Mouse (Mus musculus): ENCODE data around the gene Rcor1. TPM values are rescaled to one million over a fixed set of nuclear protein-coding genes. Genes with fewer than 3 reads are reported as not detected.

The Rcor1 gene
- polyA plus RNA-seq, 1 experiment from 2014 or later: 4.5 TPM

DNA sequence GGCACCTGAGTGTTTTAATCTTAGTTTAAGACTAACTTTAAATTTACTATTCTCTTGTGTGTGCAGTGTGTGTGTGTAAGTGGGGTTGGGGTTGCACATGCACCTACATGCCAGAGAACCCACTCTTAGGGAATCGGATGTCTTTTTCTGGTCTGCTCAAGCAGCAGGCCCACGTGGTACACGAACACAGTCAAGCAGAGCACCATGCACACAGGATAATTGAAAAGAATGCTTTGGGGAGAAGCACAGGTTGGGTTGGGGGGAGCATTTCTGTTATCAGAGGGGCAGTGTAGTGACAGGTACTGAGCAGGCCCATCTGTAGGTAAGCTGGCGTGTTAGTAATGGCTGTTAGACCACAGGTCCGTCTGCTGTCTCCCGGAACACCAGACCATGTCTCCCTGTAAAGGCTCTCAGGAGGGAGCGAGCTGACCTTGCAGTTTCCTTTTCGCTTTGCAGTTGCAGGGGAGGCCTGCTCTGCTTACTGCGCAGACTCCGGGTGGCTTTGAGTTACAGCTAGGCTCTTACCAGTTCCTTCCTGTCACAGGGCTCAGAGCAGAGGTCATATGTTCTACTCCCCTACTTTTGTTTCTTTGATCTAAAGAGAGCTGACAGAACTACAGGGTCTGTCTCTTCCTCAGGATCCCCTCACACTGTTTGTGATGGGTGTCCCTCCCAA is 32.5 kb downstream of the Rcor1 start:
- H3K27me3 ChIP-seq (replicated peaks; ENCODE audit: control insufficient read depth, insufficient read depth, low read length): no peaks in the 10 kb centered on the region

DNA sequence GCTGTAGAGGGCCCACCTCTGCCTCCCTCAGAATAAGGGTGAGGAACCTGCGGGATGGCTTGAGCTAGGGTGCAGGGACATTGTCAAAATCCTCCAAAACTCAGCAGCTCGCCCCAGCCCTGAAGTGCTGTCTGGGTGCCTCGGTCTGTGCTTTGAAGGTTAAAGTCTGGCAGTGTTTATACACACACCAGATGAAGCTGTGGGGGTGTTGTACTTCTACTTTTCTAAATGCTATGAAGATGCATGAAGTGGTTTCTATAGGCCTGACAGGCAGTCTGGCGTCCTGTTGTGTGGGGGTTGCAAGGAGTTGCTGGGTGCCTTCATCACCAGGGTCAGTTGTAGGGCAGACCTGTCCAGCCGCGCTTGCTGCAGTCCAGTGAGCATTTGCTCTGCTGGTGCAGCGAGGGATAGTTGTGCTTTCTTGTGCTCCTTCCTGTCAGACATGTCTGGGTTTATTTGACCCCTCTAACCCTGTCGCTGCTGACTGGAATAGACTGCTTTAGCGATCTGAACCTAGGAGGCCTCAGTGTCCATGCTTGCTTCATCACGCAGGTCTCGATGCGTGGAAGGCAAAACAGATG is 37.3 kb downstream of the Rcor1 start:
- no peak for ATAC-seq
- H3K4me2 ChIP-seq (ENCODE audit: low read length): no peak overlapping the region
- WGBS: 71% methylated on average over 12 of the region's 12 CpGs
- H3K9me3 ChIP-seq (ENCODE audit: control insufficient read depth, low read length): no peaks in the 10 kb centered on the region
- H3K27ac ChIP-seq (ENCODE audit: low read depth, low read length): no peak overlapping the region
- H3K9ac ChIP-seq (ENCODE audit: low read depth, low read length): no peak overlapping the region
- H3K36me3 ChIP-seq (ENCODE audit: control insufficient read depth, insufficient read depth, low read length): no peaks in the 10 kb centered on the region
- no peaks in the 10 kb centered on the region; the same call in none of the 2 replicates for H3K4me1 ChIP-seq (ENCODE audit: control insufficient read depth, insufficient read depth, low read depth, low read length)
- no peaks in the 10 kb centered on the region for H3K27me3 ChIP-seq (replicated peaks; ENCODE audit: control insufficient read depth, insufficient read depth, low read length)
- no peak overlapping the region for H3K4me3 ChIP-seq (ENCODE audit: low read length)

More for the DNA sequence above, 32.5 kb downstream of the Rcor1 start:
- no peak overlapping the region for H3K9ac ChIP-seq (ENCODE audit: low read depth, low read length)
- no peaks in the 10 kb centered on the region for H3K36me3 ChIP-seq (ENCODE audit: control insufficient read depth, insufficient read depth, low read length)
- no peak overlapping the region for H3K4me3 ChIP-seq (ENCODE audit: low read length)
- 72% methylated on average over 10 of the region's 10 CpGs for WGBS
- H3K27ac ChIP-seq (ENCODE audit: low read depth, low read length): peak overlapping the region; percentile 39
- H3K4me1 ChIP-seq (ENCODE audit: control insufficient read depth, insufficient read depth, low read depth, low read length): no peaks in the 10 kb centered on the region; the same call in none of the 2 replicates
- H3K9me3 ChIP-seq (ENCODE audit: control insufficient read depth, low read length): no peaks in the 10 kb centered on the region
- no peak overlapping the region for H3K4me2 ChIP-seq (ENCODE audit: low read length)
- no peak for ATAC-seq

DNA sequence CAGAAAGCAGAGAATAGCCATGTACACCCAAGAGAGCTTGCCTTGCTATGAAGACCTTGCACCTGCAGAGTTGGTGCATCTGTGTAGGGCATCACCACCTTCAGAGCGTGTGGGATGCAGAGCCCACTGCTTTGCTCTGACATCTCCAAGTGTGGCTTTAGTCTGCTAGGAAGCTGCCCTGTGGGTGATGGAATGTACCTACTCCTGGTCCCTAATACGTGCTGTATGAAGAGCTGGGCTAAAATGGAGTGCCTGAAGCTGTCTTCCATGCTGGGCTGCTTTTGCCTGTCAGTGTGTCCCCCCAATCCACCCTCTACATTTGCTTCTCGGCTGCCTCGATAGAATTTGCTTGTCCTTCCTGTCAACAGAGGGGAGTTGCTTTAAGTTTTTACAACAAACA is 46.4 kb downstream of the Rcor1 start:
- WGBS: 87% methylated on average over 4 of the region's 4 CpGs
- Histone ChIP-seq H3K4me3 (ENCODE audit: low read length) (no peak overlapping the region), H3K4me1 (ENCODE audit: control insufficient read depth, insufficient read depth, low read depth, low read length) (peaks cover 10% of the 10 kb centered on the region), H3K9ac (ENCODE audit: low read depth, low read length) (no peak overlapping the region), H3K27me3 (replicated peaks; ENCODE audit: control insufficient read depth, insufficient read depth, low read length) (no peaks in the 10 kb centered on the region), H3K36me3 (ENCODE audit: control insufficient read depth, insufficient read depth, low read length) (no peaks in the 10 kb centered on the region), H3K27ac (ENCODE audit: low read depth, low read length) (no peak overlapping the region), H3K4me2 (ENCODE audit: low read length) (no peak overlapping the region), H3K9me3 (ENCODE audit: control insufficient read depth, low read length) (no peaks in the 10 kb centered on the region)
- ATAC-seq: no peak

DNA sequence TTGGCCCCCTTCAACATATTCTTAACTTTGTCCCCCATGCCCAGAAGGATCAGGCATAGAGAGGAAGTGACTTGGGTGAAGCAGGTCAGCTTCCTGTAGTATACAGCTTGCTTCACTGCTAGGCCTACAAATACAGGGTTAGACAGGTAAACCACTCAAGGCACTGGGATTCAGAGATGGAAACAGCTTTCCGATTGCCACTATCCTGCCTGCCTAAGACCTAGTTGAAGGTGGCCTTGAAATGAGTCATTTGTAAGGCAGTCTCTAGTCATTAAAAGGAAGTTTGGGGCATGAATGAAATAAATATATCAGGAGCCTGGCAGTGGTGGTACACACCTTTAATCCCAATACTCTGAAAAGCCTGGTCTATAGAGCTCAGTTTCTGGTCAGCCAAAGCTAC is 47.9 kb downstream of the Rcor1 start:
- H3K9me3 ChIP-seq (ENCODE audit: control insufficient read depth, low read length): no peaks in the 10 kb centered on the region
- H3K4me3 ChIP-seq (ENCODE audit: low read length): no peak overlapping the region
- no peak overlapping the region for H3K9ac ChIP-seq (ENCODE audit: low read depth, low read length)
- H3K27me3 ChIP-seq (replicated peaks; ENCODE audit: control insufficient read depth, insufficient read depth, low read length): no peaks in the 10 kb centered on the region
- peaks cover 10% of the 10 kb centered on the region for H3K4me1 ChIP-seq (ENCODE audit: control insufficient read depth, insufficient read depth, low read depth, low read length)
- ATAC-seq: no peak
- H3K27ac ChIP-seq (ENCODE audit: low read depth, low read length): no peak overlapping the region
- 89% methylated on average over 1 of the region's 1 CpGs for WGBS
- no peak overlapping the region for H3K4me2 ChIP-seq (ENCODE audit: low read length)
- H3K36me3 ChIP-seq (ENCODE audit: control insufficient read depth, insufficient read depth, low read length): no peaks in the 10 kb centered on the region

DNA sequence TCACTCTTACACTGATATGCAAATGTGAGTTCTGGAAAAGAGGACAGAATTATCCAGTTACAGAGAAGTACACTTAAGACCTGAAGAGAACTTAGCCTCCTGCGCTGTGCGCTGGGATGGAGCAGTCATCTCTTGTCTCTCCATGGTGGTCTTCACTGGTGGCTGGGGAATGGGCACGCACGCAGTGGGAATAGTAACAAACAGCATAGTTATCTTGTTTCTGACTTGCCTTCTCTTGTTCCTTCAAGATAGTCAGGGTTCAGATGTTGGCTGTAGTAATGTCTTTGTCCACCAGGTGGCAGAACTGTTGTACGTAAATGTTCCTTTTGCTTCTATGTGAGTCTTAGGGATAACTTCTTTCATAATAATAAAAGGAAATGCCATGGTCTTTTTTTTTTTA is 49.0 kb downstream of the Rcor1 start:
- Histone ChIP-seq H3K27me3 (replicated peaks; ENCODE audit: control insufficient read depth, insufficient read depth, low read length) (no peaks in the 10 kb centered on the region), H3K4me2 (ENCODE audit: low read length) (no peak overlapping the region), H3K36me3 (ENCODE audit: control insufficient read depth, insufficient read depth, low read length) (no peaks in the 10 kb centered on the region), H3K9me3 (ENCODE audit: control insufficient read depth, low read length) (no peaks in the 10 kb centered on the region), H3K4me1 (ENCODE audit: control insufficient read depth, insufficient read depth, low read depth, low read length) (peaks cover 10% of the 10 kb centered on the region), H3K4me3 (ENCODE audit: low read length) (no peak overlapping the region), H3K27ac (ENCODE audit: low read depth, low read length) (no peak overlapping the region), H3K9ac (ENCODE audit: low read depth, low read length) (peak overlapping the region; percentile 17; the same call in 1 of the 2 replicates)
- ATAC-seq: peak; percentile 31; the same call in 1 of the 2 replicates
- WGBS: 38% methylated on average over 5 of the region's 5 CpGs

DNA sequence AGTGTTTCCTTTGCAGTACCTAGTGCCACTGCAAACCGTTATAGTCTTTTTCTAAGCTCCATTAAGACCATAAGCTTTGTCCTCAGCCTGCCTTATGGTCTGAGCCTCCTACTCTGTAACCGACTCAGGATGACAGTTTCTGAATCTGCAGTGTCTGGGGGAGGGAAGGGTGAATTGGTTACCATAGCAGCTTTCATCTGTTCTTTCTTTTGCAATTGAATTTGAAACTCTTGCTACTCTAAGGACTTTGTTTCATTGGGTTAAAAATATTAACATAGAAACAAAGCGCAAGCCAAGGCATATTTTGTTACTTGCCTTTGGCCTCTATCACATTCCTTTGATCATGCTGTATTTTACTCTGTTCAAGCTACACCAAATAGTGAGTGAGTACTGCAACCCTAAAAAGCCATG is 49.6 kb downstream of the Rcor1 start:
- H3K9me3 ChIP-seq (ENCODE audit: control insufficient read depth, low read length): no peaks in the 10 kb centered on the region
- no peaks in the 10 kb centered on the region for H3K27me3 ChIP-seq (replicated peaks; ENCODE audit: control insufficient read depth, insufficient read depth, low read length)
- H3K9ac ChIP-seq (ENCODE audit: low read depth, low read length): no peak overlapping the region
- no peak overlapping the region for H3K4me2 ChIP-seq (ENCODE audit: low read length)
- no peak for ATAC-seq
- H3K27ac ChIP-seq (ENCODE audit: low read depth, low read length): 0 out of 2 replicates have a peak overlapping the region, but pooled peaks have one; percentile 53
- H3K4me1 ChIP-seq (ENCODE audit: control insufficient read depth, insufficient read depth, low read depth, low read length): peaks cover 10% of the 10 kb centered on the region
- H3K36me3 ChIP-seq (ENCODE audit: control insufficient read depth, insufficient read depth, low read length): no peaks in the 10 kb centered on the region
- 41% methylated on average over 3 of the region's 3 CpGs for WGBS
- no peak overlapping the region for H3K4me3 ChIP-seq (ENCODE audit: low read length)

DNA sequence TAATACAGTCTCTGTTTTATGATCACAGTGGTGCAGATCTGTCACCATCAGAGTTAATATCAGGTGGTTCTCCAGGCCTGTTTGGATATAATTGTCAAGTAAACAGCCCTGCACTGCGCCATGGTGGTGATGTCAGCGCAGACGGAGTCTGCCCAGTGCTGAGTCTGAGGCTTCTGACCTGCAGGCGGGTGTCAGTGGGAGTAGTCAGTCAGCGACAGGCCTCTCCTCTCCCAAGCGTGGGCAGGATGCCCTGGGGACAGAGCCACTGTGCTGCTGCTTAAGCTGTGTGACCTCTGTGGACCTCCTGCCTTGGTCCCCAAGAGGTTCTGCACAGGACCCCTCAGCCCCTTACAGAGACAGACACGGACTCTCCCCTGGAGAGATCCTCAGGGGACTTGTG is 50.0 kb downstream of the Rcor1 start:
- no peak overlapping the region for H3K27ac ChIP-seq (ENCODE audit: low read depth, low read length)
- peak overlapping the region; percentile 18; the same call in 1 of the 2 replicates for H3K9ac ChIP-seq (ENCODE audit: low read depth, low read length)
- 51% methylated on average over 7 of the region's 7 CpGs for WGBS
- H3K36me3 ChIP-seq (ENCODE audit: control insufficient read depth, insufficient read depth, low read length): no peaks in the 10 kb centered on the region
- no peaks in the 10 kb centered on the region for H3K27me3 ChIP-seq (replicated peaks; ENCODE audit: control insufficient read depth, insufficient read depth, low read length)
- peak; percentile 68 for ATAC-seq
- H3K4me3 ChIP-seq (ENCODE audit: low read length): no peak overlapping the region
- H3K4me2 ChIP-seq (ENCODE audit: low read length): no peak overlapping the region
- H3K4me1 ChIP-seq (ENCODE audit: control insufficient read depth, insufficient read depth, low read depth, low read length): peaks cover 10% of the 10 kb centered on the region
- no peaks in the 10 kb centered on the region for H3K9me3 ChIP-seq (ENCODE audit: control insufficient read depth, low read length)

DNA sequence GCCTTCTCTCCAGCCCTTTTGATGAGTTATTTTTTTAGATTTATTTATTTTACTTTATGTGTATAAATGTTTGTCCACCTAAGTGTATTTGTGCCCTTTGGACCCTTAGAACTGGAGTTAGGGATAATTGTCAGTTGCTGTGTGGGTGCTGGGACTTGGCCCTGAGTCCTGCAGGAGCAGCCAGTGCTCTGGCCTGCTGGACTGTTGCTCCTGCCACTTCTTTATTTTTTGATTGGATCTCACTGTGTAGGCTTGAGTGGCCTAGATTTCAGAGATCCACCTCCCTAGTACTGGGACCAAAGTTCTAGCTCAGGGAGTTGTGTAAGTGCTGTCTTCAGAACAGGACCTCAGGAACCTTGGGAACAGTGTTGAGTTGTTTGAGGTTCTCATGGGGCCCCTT is 51.6 kb downstream of the Rcor1 start:
- Histone ChIP-seq H3K4me1 (ENCODE audit: control insufficient read depth, insufficient read depth, low read depth, low read length) (peaks cover 10% of the 10 kb centered on the region), H3K27ac (ENCODE audit: low read depth, low read length) (no peak overlapping the region), H3K9ac (ENCODE audit: low read depth, low read length) (no peak overlapping the region), H3K4me2 (ENCODE audit: low read length) (no peak overlapping the region), H3K4me3 (ENCODE audit: low read length) (no peak overlapping the region), H3K9me3 (ENCODE audit: control insufficient read depth, low read length) (no peaks in the 10 kb centered on the region), H3K36me3 (ENCODE audit: control insufficient read depth, insufficient read depth, low read length) (no peaks in the 10 kb centered on the region), H3K27me3 (replicated peaks; ENCODE audit: control insufficient read depth, insufficient read depth, low read length) (no peaks in the 10 kb centered on the region)
- ATAC-seq: no peak

DNA sequence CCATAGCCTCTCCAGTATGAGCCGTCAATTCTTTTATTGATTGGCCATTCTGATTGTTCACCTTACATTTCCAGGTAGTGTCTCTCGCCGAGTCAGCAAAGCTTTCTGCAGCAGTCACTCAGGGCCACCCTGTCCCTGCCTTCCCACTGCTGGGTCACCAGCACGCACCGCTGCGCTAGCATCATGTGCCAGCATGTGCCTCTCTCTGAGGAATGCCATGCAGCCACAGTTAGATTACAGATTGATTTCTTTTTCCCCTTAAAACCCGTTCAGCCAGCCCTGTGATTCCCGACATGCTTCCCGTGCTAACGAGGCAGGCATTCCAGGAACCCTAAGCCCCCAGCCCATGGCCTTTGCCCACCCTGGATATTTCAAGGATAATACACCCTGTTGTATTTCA is 52.8 kb downstream of the Rcor1 start:
- no peaks in the 10 kb centered on the region for H3K27me3 ChIP-seq (replicated peaks; ENCODE audit: control insufficient read depth, insufficient read depth, low read length)
- ATAC-seq: no peak
- no peaks in the 10 kb centered on the region for H3K9me3 ChIP-seq (ENCODE audit: control insufficient read depth, low read length)
- no peaks in the 10 kb centered on the region for H3K36me3 ChIP-seq (ENCODE audit: control insufficient read depth, insufficient read depth, low read length)
- no peak overlapping the region for H3K4me2 ChIP-seq (ENCODE audit: low read length)
- no peak overlapping the region for H3K27ac ChIP-seq (ENCODE audit: low read depth, low read length)
- H3K4me1 ChIP-seq (ENCODE audit: control insufficient read depth, insufficient read depth, low read depth, low read length): peaks cover 10% of the 10 kb centered on the region
- H3K4me3 ChIP-seq (ENCODE audit: low read length): no peak overlapping the region
- WGBS: 81% methylated on average over 10 of the region's 10 CpGs
- no peak overlapping the region for H3K9ac ChIP-seq (ENCODE audit: low read depth, low read length)
